Mouse (Mus musculus) thymus, postnatal 10 days (tissue): ENCODE measurements around the gene Loxl4.

Experiments used
- DNase-seq, 2 experiments: peaks; one replicate each; pipeline ENCODE4 v3.0.0; 2021; ENCODE audit warnings: low spot score in 2 of 2

Loxl4 gene

GRCm38 (mm10) chr19:42566283-42567019 is 46.2 kb downstream of the Loxl4 start:
- DNase-seq, result no peak

- DNase-seq, result no peak
Measured at GRCm38 (mm10) chr19:42563726-42564270, 48.8 kb downstream of the Loxl4 start.

- no peak for DNase-seq
Measured at GRCm38 (mm10) chr19:42562981-42563380, 49.6 kb downstream of the Loxl4 start.

- no peak for DNase-seq
Measured at GRCm38 (mm10) chr19:42561991-42562390, 50.6 kb downstream of the Loxl4 start.

GRCm38 (mm10) chr19:42558701-42559100 is 53.9 kb downstream of the Loxl4 start:
- DNase-seq, result no peak
